Mouse (Mus musculus) heart, adult 2 months (tissue): ENCODE data around the gene Col4a1.

Source experiments
- CTCF ChIP-seq: fragments of 200-600 bp; IDR thresholded peaks from 2 replicates; pipeline ENCODE4 v1.8.1; 2022; ENCODE audit warnings: antibody characterized with exemption, mild to moderate bottlenecking, moderate library complexity
- EP300 ChIP-seq: fragments of 200-500 bp; IDR thresholded peaks from 2 replicates; pipeline ENCODE4 v1.6.1; 2011; ENCODE audit warnings: low read depth, low read length, control low read depth; ENCODE audit not compliant: insufficient read depth
- POLR2A ChIP-seq: fragments of 200-500 bp; IDR thresholded peaks from 2 replicates; pipeline ENCODE4 v1.6.1; 2011; ENCODE audit warnings: mild to moderate bottlenecking, low read depth, low read length, control low read depth; ENCODE audit not compliant: insufficient read depth

DNA sequence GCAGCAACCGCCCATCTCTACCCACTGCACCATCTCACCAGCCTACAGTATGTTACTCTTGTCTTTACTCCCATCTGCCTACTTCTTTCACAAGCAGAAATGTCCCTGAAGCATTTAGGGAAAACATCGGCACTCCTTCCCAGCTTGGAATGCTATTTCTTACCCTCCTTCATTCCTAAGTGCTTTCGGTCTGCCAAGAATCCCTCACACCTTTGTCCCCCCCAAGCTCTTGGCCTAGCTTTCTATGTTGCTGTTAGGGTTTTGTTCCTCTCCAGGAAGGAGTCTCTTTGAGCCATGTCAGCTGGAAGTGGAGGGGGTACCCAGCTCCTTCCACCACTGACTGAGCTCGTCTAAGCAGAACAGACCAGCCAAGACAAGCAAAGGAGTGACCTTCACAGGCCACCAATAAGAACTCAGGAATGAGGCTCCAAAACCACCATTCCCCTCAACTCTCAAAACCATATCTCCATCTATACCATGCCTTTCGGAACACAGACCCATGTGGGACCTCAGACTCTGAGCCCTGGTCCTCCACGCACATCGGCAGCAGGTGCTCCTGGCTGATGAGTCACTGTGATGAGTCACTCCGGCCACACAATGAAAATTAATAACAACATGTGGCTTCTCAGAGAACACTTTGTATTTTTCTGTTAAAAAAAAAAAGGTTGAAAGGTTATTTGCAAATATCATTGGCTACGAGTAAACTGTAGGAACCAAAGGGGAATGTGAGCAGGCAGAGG lies 156.9 kb downstream of the Col4a1 start:
- TF ChIP-seq CTCF, result no peak
- TF ChIP-seq EP300, result no peak
- TF ChIP-seq POLR2A, result no peak
